Mouse (Mus musculus) lung, postnatal 10 days (tissue): ENCODE data around the gene Rab7b.

Experiments used
- DNase-seq: peaks from one replicate; pipeline ENCODE4 v3.0.0; 2021

Gene Rab7b

DNA sequence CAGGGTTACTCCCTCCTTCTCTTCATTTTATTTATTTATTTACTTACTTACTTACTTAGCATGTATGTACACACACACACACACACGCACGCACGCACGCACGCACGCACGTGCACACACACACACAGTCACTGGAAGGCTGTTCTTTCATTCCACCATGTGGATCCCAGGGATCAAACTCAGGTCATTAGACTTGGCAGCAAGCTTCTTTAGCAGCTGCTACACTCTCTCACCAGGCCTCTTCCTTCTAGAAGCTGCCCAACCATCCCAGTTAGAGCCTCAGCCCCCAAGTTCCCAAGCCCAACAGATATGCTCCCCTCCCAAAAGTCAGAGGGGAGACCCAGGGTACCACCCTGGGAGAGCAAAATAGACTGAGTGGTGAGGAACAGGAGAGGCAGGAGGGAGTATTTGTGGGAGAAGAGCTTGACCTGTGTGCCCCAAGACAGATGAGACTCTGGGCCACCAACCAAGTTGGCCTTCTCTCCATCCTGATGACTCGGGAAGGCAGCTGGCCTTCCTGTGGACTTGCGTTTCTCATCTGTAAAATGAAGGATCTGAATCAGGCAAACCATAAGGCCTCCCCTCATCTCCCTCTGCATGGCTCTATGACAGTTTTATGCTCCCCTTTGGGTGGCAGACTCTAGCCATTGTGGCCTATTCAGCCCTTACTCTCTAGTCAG lies 51.1 kb downstream of the Rab7b start:
- DNase-seq: peak; percentile 38

DNA sequence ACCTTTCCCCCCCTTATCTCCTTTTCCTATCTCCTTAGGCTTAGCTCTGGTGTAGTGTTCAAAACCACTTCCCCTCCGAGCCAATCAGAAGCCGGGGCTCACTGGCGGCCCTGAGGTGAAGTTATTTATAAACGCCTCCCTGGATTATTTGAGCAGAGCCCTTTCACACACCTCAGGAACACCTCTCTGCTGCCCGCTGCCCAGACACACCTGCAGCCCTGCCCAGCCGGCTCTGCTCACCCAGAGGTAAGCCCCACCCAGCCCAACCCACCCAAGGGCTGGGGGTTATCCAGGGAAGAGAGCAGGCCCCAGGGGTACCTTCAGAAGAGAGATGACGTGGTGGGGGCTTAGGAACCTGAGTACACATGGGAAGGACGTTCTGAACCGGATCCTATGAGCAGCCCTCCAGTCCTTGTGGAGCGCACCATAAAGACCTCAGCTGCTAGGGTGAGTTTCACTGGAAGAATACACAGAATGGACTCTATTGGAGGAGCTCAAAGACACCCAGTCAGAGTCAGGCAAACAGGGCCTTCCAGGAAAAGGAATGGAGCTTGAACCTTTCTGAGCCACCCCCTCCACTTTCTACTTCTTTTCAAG lies 55.5 kb downstream of the Rab7b start, which contains the start of gene Slc26a9:
Gene Slc26a9 (plus strand): TSS at position 155 of the 597 bp plus-strand sequence.
- DNase-seq: peak; percentile 36

DNA sequence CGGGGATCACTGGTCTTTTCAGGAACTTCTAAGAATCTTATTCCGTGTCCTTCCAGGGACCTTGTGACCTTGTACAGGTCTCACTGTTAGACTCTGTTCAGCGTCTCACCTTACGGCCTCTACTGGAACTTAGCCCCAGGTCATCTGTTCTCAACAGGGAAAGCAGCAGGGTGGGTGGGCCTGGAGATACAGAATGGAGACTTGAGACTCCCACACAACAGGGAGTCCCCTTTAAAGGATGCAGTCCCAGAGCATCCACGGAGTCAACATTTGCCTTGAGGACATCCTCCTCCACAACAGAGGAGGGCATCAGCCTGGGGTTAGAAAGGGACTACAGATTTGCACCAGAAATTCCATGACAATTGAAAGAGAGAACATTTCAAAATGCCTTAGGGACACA lies 56.9 kb downstream of the Rab7b start:
- no peak for DNase-seq

DNA sequence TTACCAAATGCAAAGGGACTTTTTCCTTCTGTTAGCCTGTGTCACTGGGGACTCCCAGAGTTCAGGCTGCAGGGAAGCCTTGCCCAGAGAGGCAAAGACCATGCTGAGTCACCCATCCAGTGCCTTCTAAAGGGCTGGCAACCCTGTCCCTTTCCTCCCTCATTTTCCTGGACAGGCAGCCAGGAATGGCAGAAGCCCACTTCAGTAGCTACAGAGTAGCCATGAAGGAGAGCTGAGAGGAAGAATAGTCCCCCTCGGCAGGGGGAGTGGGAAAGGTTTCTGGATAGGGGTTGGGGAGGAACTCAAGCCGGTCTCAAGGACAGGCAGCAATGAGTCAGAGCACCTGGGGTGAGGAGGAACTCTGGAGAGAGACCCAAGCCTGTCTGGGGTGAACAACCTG lies 59.3 kb downstream of the Rab7b start:
- DNase-seq: no peak

DNA sequence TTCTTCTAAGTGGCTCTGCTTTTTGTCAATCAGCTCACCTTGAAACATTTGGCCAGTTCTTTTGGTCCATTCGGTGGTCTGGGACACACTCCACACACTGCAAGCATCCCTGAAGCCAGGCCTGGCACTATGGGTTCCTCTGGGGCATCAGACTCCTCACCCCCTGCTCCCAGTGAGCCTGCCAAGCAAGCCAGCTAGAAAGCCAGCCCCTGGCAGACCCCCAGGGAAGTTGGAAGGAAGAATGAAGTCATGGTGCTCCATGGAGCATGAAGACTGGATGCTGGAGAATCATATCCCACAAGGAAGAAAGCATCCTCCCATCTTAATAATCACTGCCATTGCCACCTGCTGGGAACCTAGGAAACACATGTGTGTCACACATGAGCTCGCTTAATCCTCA lies 60.1 kb downstream of the Rab7b start:
- DNase-seq: no peak

DNA sequence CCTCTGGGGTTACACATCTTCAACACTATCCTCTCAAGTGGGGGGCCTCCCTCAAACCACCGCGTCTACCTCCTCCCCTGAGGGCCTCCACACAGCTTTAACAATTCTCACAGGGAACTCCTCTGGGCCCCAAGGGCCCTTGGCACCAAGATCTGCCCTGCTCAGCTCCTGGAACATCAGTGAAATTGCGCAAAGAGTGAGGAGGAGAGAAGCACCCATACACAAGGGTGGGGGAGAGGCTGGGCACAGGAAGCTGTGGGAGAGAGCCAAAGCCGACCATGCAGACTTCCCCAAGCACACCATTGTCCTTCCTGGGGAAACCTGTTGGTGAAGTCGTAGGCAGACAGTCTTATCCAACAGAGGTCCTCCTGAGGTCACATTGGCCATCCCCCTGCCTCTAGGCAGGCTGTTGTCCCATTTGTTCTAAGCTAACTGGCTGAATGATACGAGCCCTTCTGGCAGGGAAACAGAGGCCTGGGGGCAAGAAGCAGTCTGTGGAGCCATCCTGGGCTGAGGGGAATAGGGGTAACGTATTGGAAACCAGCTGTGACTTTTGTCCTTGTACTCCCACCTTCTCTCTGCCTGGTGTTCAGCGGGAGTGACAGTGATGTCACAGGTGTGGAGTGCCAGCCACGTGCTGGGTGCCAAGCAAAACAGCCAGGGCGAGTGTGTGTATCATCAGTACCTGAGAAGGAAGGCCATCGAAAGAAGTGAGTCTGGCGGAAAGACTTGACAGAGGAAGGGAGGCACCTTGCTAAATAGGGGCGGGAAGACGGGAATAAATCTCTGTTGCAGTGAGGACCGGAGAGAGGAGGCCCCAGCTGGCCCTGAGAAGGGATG lies 61.4 kb downstream of the Rab7b start:
- peak; percentile 48 for DNase-seq

DNA sequence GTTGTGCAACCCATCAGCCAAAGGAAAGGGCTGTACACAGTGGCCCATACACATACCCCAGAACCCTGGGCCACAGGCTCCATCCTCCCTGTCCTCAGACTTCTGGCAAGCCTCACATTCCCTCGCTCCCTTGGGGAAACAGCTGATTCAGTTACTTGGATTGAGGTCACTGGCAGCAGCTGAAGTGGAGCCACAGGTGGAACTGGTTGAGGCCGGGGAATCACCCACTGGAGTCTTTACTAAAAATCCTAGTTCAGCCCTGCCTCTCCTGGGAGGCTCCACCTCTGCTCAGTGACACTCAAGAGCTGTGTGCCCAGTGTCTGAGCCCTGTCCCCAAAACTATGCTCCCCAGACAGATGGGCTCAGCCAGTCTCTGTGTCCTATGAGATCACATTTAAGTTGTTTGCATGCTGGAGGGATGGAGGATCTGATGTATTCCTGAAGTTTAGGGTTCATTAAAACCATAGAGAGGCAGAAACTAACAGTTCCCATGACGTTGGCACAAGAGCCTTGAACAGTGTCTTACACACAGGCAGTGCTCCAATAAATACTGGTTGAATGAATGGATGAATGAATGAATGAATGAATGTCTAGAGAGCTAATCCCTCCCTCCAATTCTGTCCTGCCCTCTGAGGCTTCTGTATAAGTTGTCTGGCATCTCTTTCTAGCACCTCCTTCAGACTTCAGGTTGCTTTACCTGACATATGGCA lies 62.8 kb downstream of the Rab7b start:
- DNase-seq: peak; percentile 36

DNA sequence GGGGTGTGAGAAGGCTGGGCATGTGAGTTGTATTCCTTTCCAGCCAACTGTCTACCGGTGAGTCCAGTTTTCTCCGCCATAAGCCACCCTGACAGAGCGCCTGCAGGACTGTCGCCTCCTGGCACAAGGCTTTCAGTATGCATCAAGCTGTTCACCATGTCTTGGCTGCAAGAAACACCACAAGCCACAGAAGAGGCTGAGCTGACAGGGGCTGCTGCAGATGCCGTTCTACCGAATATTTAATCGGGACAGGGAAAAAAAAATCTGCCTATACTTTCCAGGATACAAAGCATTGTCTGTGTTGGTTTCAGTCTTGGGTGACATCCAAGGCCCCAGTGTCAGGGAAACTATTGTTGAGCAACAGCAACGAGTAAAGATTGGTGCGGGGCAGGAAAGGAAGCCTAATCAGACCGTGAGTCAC lies 63.4 kb downstream of the Rab7b start:
- peak; percentile 45 for DNase-seq

DNA sequence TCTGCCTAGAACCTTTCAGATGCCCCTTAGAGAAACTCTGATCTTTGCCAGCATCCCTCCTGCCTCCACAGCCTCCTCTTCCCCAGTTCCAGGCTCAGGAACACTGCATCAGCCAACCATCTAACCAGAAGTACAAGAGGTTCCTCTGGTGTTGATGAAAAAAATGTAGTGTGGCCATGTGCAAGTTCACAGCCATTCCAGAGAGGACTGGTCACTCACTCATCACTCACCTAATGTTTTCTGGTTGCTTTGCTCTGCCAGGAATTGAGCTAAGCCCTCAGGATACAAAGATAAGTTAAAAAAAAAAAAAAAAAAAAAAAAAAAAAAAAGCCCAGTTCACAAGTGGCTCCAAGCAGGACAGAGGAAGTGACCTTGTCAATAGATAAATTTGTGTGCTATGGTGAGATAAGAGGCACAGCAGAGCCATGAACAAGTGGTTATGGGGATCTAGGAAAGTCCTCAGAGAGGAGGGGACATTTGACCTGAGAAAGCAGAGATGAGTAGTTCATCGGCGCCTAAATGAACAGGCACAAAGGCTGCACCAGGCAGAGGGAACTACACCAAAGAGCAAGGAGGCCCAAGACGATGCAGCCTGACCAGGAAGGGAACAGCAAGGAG lies 65.8 kb downstream of the Rab7b start:
- DNase-seq: no peak

DNA sequence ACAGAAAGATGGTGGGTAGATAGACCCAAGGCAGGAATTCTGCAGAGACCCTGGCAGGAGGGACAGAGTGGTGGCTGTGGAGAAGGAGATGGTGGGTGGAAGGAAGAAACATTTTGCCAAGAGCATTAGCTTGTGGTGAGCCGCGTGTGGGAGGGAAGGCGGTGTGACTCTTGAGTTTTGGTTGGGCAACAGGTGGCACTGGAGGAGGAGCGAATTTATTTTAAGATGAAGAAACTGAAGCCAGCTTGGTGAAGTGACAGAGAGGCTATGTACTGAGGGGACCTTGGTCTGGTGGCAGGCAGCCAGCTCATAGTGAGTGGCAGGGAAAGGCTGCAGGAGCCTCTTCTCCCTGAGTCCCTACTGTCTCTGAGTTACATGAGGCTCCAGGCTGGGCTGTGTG lies 66.4 kb downstream of the Rab7b start:
- DNase-seq: peak; percentile 48

DNA sequence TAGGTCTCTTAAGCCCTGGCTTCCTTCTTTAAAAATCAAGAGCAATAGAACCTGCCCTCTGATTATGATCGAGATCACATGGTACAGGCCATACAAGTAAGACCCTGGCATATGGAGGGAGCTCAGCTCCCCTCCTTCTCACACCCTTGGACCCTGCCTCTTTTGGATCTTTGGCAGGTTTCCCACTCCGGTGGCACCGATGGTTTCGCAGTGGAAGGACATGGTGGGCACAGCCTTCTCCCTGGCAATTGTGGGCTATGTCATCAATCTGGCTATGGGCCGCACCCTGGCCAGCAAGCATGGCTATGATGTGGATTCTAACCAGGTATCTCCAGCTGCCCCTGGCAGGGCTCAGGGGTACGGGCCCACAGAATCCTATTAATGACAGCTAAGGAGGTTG lies 68.7 kb downstream of the Rab7b start:
- no peak for DNase-seq

DNA sequence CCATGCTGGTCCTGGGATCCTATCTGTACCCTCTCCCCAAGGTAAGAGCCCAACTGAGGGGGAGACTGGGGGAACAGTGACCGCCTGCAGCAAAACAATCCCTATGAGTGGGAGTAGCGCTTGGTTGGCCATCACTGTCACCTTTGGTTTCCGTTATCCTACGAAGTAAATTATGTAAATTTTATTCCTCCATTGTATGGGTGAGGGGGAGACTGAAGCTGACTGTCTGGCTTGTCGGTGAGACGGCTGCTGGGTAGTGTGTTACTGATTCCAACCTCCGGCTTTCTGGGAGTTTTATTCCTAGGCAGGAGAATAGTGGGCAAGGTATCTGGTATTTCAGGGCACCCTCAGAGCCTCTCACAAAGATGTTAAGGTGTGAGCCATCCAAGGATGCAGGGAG lies 70.3 kb downstream of the Rab7b start:
- DNase-seq: no peak

DNA sequence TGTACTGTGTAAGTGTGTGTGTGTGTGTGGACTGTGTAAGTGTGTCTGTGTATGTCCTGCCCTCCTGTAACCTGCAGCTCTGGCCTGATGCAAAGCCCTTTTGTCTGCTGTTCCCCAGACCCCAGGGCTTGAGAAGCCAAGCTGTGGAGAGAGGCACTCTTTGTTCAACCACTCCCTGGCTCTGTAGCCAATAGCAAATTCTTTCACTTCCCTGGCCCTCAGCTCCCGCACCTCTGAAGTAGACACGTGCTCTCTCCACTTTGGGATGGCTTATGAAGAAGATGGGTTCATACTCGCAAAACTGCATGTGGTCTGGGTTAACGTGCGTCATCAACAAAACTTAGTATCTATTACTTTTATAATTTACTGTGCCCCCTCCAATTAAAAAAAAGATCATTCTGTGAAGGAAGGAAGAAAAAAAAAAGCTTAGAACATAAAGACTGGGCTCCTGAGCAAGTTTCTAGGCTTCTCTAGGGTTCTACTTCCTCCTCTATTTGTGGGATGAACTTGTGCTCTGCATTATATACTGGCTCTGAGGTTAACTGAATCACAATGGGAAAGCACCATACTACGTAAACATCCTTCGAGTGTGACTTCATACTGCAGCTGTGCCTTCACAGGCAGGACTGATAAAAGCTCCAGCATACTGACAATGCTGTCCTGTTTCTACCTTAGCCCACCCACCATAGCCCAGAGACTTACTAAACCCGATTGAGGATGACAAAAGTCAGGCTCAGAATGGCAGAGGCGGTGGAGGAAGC lies 71.4 kb downstream of the Rab7b start:
- peak; percentile 24 for DNase-seq

DNA sequence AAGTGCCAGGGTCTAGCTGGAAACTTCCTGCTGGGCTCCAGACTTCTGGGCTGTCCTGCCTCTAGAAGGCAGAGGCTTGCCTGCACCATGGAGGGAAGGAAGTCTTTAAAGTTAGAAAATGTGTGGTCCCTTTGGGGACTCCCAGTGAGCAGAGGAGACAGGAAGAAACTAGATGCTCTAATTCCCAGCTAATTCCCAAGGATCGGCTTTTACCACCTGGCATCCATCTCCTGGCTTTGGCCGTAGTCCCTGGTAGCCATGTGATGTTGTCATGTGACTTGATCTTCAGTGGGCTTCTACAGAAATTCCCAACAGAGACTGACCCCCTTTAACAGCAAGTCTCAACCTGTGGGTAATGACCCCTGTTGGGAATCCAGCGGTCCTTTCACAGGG lies 71.9 kb downstream of the Rab7b start:
- no peak for DNase-seq

DNA sequence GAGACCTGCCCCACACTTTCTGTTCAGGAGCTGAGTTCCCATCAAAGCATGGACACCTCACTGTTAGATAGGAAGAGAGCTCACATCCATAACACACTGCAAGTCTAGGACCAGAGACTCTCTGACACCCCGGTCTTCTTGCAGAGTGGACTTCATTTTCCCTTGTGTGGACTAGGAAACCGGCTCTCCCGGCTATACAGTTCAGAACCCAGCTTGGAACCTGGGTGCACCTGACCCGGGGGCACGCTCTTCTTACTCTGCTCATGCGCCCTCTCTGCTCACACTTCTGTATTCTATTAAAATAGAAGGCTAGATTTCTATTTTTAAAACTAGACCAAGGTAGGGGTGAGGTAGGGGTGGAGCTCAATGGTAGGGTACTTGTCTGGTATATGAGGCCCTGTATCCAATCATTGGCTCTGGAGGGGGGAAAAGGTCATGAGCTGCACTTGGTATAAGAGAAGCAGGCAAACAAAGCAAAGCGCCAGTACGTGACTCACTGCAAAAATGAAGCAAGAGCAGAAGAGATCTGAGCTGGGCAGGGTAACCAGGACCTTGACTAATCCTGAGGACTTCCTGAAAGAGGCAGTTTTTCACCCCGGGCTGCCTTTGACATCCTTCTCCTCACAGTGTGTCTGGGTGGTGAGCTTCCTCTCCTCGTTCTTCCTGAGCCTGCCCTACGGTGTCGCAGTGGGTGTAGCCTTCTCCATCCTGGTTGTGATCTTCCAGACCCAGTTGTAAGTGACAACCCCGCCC lies 72.8 kb downstream of the Rab7b start:
- DNase-seq: peak; percentile 62

DNA sequence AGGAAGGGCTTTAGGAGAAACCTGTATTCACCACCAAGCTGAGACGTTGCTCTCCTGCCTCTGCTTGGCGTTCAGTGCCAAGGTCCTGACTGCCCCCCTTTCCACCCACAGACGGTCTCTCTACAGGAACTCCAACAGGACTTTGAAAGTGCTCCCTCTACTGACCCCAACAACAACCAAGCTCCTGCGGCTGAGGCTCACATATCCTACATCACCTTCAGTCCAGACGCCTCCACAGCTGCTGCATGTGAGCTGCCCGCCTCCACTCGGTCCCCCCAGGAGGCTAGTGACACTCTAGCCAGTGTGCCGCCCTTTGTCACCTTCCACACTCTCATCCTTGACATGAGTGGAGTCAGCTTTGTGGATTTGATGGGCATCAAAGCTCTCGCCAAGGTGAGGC lies 75.2 kb downstream of the Rab7b start:
- peak; percentile 21 for DNase-seq

DNA sequence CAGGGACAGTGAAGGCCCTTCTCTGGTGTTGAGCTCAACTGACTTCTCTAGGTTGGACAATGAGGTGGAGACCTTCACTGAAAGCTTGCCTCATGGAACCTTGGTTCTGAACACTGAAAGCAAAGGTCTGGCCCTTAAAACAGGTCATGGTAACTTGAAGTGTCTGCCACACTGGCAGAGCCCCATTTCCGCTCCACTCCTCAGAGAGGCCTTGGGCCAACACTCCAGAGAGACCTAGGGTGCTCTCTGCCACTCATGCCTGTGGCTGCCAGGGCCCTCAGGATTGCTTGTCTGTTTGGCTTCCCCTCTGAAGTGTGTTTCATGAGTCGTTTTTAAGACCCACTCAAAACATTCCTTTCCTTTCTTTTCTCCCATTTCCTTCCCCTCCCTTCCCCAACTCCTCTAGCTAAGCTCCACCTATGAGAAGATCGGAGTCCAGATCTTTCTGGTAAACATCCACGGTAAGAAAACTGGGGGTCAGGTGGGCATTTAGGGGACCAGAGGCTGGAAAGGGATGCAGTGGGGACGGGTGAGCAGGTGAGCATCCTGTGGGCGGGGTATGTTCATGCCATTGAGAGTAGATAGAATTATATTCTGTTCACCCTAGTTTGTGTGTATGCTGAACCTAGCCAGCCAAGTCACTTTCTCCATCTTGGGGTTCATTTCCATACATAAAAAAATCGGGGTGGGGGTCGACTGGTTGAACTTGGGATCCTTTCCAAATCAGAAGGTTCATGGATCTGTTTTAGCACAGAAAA lies 76.3 kb downstream of the Rab7b start:
- peak; percentile 74 for DNase-seq
